In the genomic region with DNA sequence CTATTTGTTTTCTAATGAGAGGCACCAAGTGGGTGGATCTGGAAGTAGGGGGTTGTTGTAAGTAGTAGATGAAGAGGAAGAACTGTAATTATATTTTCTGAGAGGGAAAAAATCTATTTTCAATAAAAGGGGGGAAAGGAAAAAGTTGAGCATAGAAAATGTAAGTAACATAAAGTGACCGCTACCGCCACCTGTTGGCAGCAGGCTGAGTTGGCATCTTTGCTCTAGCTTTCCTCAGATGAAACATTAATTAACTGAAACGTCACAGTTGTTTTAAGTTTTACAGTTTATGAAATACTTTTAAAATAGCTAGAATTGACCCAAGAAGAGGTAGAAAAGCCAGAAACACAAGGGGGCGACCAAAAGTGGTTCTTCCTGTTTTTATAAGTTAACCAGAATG, we compare ENCODE assay signal across 10 mouse cellular contexts. TPM values are rescaled to one million over a fixed set of nuclear protein-coding genes. Genes with fewer than 3 reads are reported as not detected.
DNase-seq lines count a peak whose midpoint lies in the region; ATAC-seq and TF ChIP-seq lines count a peak whose summit lies in the region.
"Had no signal": no experiment of that assay in that cellular context is flagged by ENCODE, and none has a peak within 500 bp of the region (broad histone marks: within the 10 kb centered on the region; RNA-seq: fewer than 3 reads in every experiment).

No protein-coding gene starts in this region.

- H3K4me3 ChIP-seq in intestine, embryonic 14.5 days (ENCODE audit: low read depth, low read length): no peak overlapping the region
- H3K4me3 ChIP-seq in intestine, embryonic 15.5 days (replicated peaks): no peak overlapping the region
- H3K4me3 ChIP-seq in MEL (ENCODE audit: control insufficient read depth in 1 of 2, insufficient read depth in 1 of 2, low read depth in 2 of 2, low read length in 2 of 2): no peak overlapping the region
- no peak overlapping the region for H3K4me3 ChIP-seq in cortical plate, adult 2 months (ENCODE audit: insufficient read depth, low read length)
- H3K4me3 ChIP-seq in limb, embryonic 10.5 days: no peak overlapping the region
- H3K4me3 ChIP-seq: embryonic facial prominence, embryonic 12.5 days; liver, embryonic 15.5 days had no signal

- no peaks in the 10 kb centered on the region for H3K36me3 ChIP-seq in intestine, embryonic 14.5 days (ENCODE audit: control insufficient read depth, insufficient read depth, low read length)
- H3K36me3 ChIP-seq in intestine, embryonic 15.5 days: no peaks in the 10 kb centered on the region
- no peaks in the 10 kb centered on the region for H3K36me3 ChIP-seq in MEL (ENCODE audit: control insufficient read depth in 1 of 2, insufficient read depth in 2 of 2, low read length in 2 of 2)
- no peaks in the 10 kb centered on the region for H3K36me3 ChIP-seq in limb, embryonic 10.5 days
- no peaks in the 10 kb centered on the region for H3K36me3 ChIP-seq in splenic B cell, adult 2 months (ENCODE audit: control insufficient read depth, insufficient read depth, low read length, poor library complexity, severe bottlenecking)
- H3K36me3 ChIP-seq: embryonic facial prominence, embryonic 12.5 days; liver, embryonic 15.5 days had no signal

- H3K27me3 ChIP-seq in intestine, embryonic 14.5 days (replicated peaks; ENCODE audit: control insufficient read depth, insufficient read depth, low read length): no peaks in the 10 kb centered on the region
- no peaks in the 10 kb centered on the region for H3K27me3 ChIP-seq in intestine, embryonic 15.5 days (replicated peaks)
- no peaks in the 10 kb centered on the region for H3K27me3 ChIP-seq in MEL (ENCODE audit: control insufficient read depth in 1 of 2, insufficient read depth in 2 of 2, low read length in 2 of 2)
- H3K27me3 ChIP-seq in limb, embryonic 10.5 days (ENCODE audit: low read depth, poor library complexity, severe bottlenecking): no peaks in the 10 kb centered on the region
- no peaks in the 10 kb centered on the region for H3K27me3 ChIP-seq in splenic B cell, adult 2 months (ENCODE audit: control insufficient read depth, insufficient read depth, low read length, poor library complexity, severe bottlenecking)
- H3K27me3 ChIP-seq: embryonic facial prominence, embryonic 12.5 days; liver, embryonic 15.5 days had no signal

- no peaks in the 10 kb centered on the region for H3K79me2 ChIP-seq in MEL (ENCODE audit: control insufficient read depth, insufficient read depth, low read length, poor library complexity)

- no peak for TF ChIP-seq POLR2A in MEL (IDR thresholded peaks at IDR 0.05; ENCODE audit: control insufficient read depth in 1 of 2, insufficient read depth in 1 of 2, low read depth in 1 of 2, low read length in 2 of 2, poor library complexity in 1 of 2)
- no peak for TF ChIP-seq POLR2A in cortical plate, adult 2 months (IDR thresholded peaks at IDR 0.05; ENCODE audit: extremely low read depth, insufficient read depth, low read length)

- H3K27ac ChIP-seq in intestine, embryonic 14.5 days (ENCODE audit: low read depth): no peak overlapping the region
- H3K27ac ChIP-seq in intestine, embryonic 15.5 days: no peak overlapping the region
- H3K27ac ChIP-seq in MEL (ENCODE audit: control insufficient read depth, low read depth, low read length): no peak overlapping the region
- no peak overlapping the region for H3K27ac ChIP-seq in cortical plate, adult 2 months (ENCODE audit: insufficient read depth, low read length)
- H3K27ac ChIP-seq in limb, embryonic 10.5 days: no peak overlapping the region
- H3K27ac ChIP-seq: embryonic facial prominence, embryonic 12.5 days; liver, embryonic 15.5 days had no signal

- no peaks in the 10 kb centered on the region for H3K4me1 ChIP-seq in intestine, embryonic 14.5 days (replicated peaks; ENCODE audit: control insufficient read depth, insufficient read depth, low read length)
- H3K4me1 ChIP-seq in intestine, embryonic 15.5 days (replicated peaks): no peaks in the 10 kb centered on the region
- H3K4me1 ChIP-seq in MEL (ENCODE audit: control insufficient read depth in 1 of 2, insufficient read depth in 2 of 2, low read length in 2 of 2): no peaks in the 10 kb centered on the region
- no peaks in the 10 kb centered on the region for H3K4me1 ChIP-seq in cortical plate, adult 2 months (ENCODE audit: control insufficient read depth, insufficient read depth, low read length)
- no peaks in the 10 kb centered on the region for H3K4me1 ChIP-seq in limb, embryonic 10.5 days
- H3K4me1 ChIP-seq: embryonic facial prominence, embryonic 12.5 days; liver, embryonic 15.5 days had no signal

- no peak overlapping the region for H3K4me2 ChIP-seq in intestine, embryonic 14.5 days (ENCODE audit: low read length)
- no peak overlapping the region for H3K4me2 ChIP-seq in intestine, embryonic 15.5 days (replicated peaks)
- H3K4me2 ChIP-seq: embryonic facial prominence, embryonic 12.5 days; liver, embryonic 15.5 days had no signal

- peak; percentile 50 to 62 (median 52) for TF ChIP-seq CTCF in MEL (IDR thresholded peaks at IDR 0.05 in 2 of 3, conservative IDR thresholded peaks at IDR 0.05 in 1 of 3; ENCODE audit: control insufficient read depth in 1 of 3, insufficient read depth in 1 of 3, low read depth in 2 of 3, low read length in 3 of 3, poor library complexity in 1 of 3, severe bottlenecking in 1 of 3)
- TF ChIP-seq CTCF in cortical plate, adult 2 months (IDR thresholded peaks at IDR 0.05; ENCODE audit: extremely low read depth, insufficient read depth, low read length): peak; percentile 68

- peak; percentile 28 for TF ChIP-seq RAD21 in MEL (IDR thresholded peaks at IDR 0.05; ENCODE audit: low read depth, low read length)

- H3K9me3 ChIP-seq in intestine, embryonic 14.5 days (ENCODE audit: control insufficient read depth, low read length): no peaks in the 10 kb centered on the region
- no peaks in the 10 kb centered on the region for H3K9me3 ChIP-seq in intestine, embryonic 15.5 days
- no peaks in the 10 kb centered on the region for H3K9me3 ChIP-seq in MEL (replicated peaks; ENCODE audit: insufficient read depth, low read length)
- no peaks in the 10 kb centered on the region for H3K9me3 ChIP-seq in limb, embryonic 10.5 days (replicated peaks)
- H3K9me3 ChIP-seq: embryonic facial prominence, embryonic 12.5 days; liver, embryonic 15.5 days had no signal

- 5% methylated on average over 4 of the region's 4 CpGs for WGBS in intestine, embryonic 14.5 days
- 6% methylated on average over 4 of the region's 4 CpGs for WGBS in intestine, embryonic 15.5 days
- 11% methylated on average over 4 of the region's 4 CpGs for WGBS in limb, embryonic 10.5 days

- H3K9ac ChIP-seq in intestine, embryonic 14.5 days (ENCODE audit: low read length): no peak overlapping the region
- no peak overlapping the region for H3K9ac ChIP-seq in intestine, embryonic 15.5 days
- H3K9ac ChIP-seq in MEL (ENCODE audit: control insufficient read depth, low read depth, low read length, poor library complexity, severe bottlenecking): no peak overlapping the region
- H3K9ac ChIP-seq: embryonic facial prominence, embryonic 12.5 days; liver, embryonic 15.5 days had no signal

- no peak for ATAC-seq in intestine, embryonic 14.5 days (replicated peaks; ENCODE audit: low FRiP score, low TSS enrichment, low read depth)
- ATAC-seq in intestine, embryonic 15.5 days: no peak

- peak; percentile 62 for DNase-seq in intestine, embryonic 14.5 days (ENCODE audit: low spot score)
- DNase-seq in A20 (ENCODE audit: low read depth, low spot score) (peak; percentile 50), MEL (ENCODE audit: low read depth, low spot score) (peak; percentile 30)
- DNase-seq in limb, embryonic 10.5 days (ENCODE audit: low spot score): peak; percentile 50
- peak; percentile 77 for DNase-seq in splenic B cell, adult 2 months (ENCODE audit: low read depth, low spot score)
- DNase-seq in left cerebral cortex, adult 11 months (ENCODE audit: low spot score): no peak

- TF ChIP-seq EP300 in MEL (IDR thresholded peaks at IDR 0.05; ENCODE audit: low read depth in 1 of 2, low read length in 2 of 2): no peak

TF ChIP-seq in MEL, 35 proteins besides CTCF, POLR2A, EP300 and RAD21:
- TF ChIP-seq USF1 (IDR thresholded peaks at IDR 0.05; ENCODE audit: low read depth, low read length): no peak
- peak; percentile 39 for TF ChIP-seq SMC3 (IDR thresholded peaks at IDR 0.05; ENCODE audit: low read depth, low read length)
TF ChIP-seq in MEL: peak in this region for 1.

RNA-seq across cellular contexts. Expression of gene Cdyl2, which starts 22.8 kb away (rescaled TPM):
- 5.9 and 7.2 TPM in 2 replicates for polyA plus RNA-seq in intestine, embryonic 14.5 days (2014; fragmentation: Nextera tagmentation; extraction: Ambion mirVana)
- polyA plus RNA-seq in intestine, embryonic 15.5 days (2015; fragmentation: Nextera tagmentation; extraction: Ambion mirVana): 5.4 and 6.2 TPM in 2 replicates
- not detected in 2 replicates for total RNA-seq in MEL (2012; rRNA removed)
- polyA plus RNA-seq in MEL (2012; ENCODE audit: insufficient read depth in 1 of 2, insufficient read length in 2 of 2, low read depth in 1 of 2, low replicate concordance in 2 of 2, missing spikeins in 1 of 2): not detected
- 3.8 and 4.2 TPM in 2 replicates for polyA plus RNA-seq in cortical plate, adult 2 months (2012; rRNA removed)
- 5.3 and 6.1 TPM in 2 replicates for polyA plus RNA-seq in limb, embryonic 10.5 days (2016; fragmentation: Nextera tagmentation; extraction: Ambion mirVana)
